Mouse (Mus musculus) G1E (cell line): Measurements from ENCODE around the gene Tmem179b.

ENCODE experiments used
- CTCF ChIP-seq: IDR thresholded peaks from 2 replicates; pipeline ENCODE4 v1.5.1; 2012; ENCODE audit warnings: low read depth, low read length, inconsistent platforms, mixed read lengths
- GATA1 ChIP-seq: IDR thresholded peaks from 2 replicates; pipeline ENCODE4 v1.6.1; 2012; ENCODE audit warnings: borderline replicate concordance, low read length, inconsistent platforms, mixed read lengths
- POLR2AphosphoS5 ChIP-seq: IDR thresholded peaks from 2 replicates; pipeline ENCODE4 v1.6.1; 2012; ENCODE audit warnings: low read depth, low read length, inconsistent platforms; ENCODE audit not compliant: insufficient replicate concordance
- TAL1 ChIP-seq: conservative IDR thresholded peaks from 2 replicates; pipeline ENCODE4 v1.6.1; 2012; ENCODE audit warnings: low read depth, low read length, inconsistent platforms, mixed read lengths

- TF ChIP-seq CTCF: no peak
- TF ChIP-seq TAL1: no peak
- TF ChIP-seq POLR2AphosphoS5: no peak
- TF ChIP-seq GATA1: no peak
These were observed 26.9 kb downstream of the Tmem179b start for GRCm38 (mm10) chr19:8747368-8747767.
